Mouse (Mus musculus): ENCODE data around the gene Tnfsf14.

Tnfsf14 gene

GRCm38 (mm10) chr17:57218335-57218900, 24.4 kb upstream of the Tnfsf14 start:
- Histone ChIP-seq H3K27me3 (ENCODE audit: insufficient read depth, low read length) (peaks cover 33% of the 10 kb centered on the region), H3K36me3 (ENCODE audit: insufficient read depth, low read length) (no peaks in the 10 kb centered on the region), H3K9me3 (ENCODE audit: low read length) (peaks cover 18% of the 10 kb centered on the region), H3K4me3 (replicated peaks; ENCODE audit: low read length) (no peak overlapping the region), H3K4me1 (replicated peaks; ENCODE audit: low read depth, low read length) (peaks cover 16% of the 10 kb centered on the region)
- TF ChIP-seq CTCF (conservative IDR thresholded peaks at IDR 0.05; ENCODE audit: low read length), result no peak
- no peak for TF ChIP-seq POU5F1 (IDR thresholded peaks at IDR 0.05; ENCODE audit: borderline replicate concordance, low read length)
- TF ChIP-seq NANOG (IDR thresholded peaks at IDR 0.05; ENCODE audit: borderline replicate concordance, low read length), result no peak

GRCm38 (mm10) chr17:57214676-57215387, 20.9 kb upstream of the Tnfsf14 start:
- peaks cover 32% of the 10 kb centered on the region for H3K27me3 ChIP-seq (ENCODE audit: insufficient read depth, low read length)
- peaks cover 25% of the 10 kb centered on the region for H3K4me1 ChIP-seq (replicated peaks; ENCODE audit: low read depth, low read length)
- H3K4me3 ChIP-seq (replicated peaks; ENCODE audit: low read length), result no peak overlapping the region
- no peak for TF ChIP-seq POU5F1 (IDR thresholded peaks at IDR 0.05; ENCODE audit: borderline replicate concordance, low read length)
- no peak for TF ChIP-seq NANOG (IDR thresholded peaks at IDR 0.05; ENCODE audit: borderline replicate concordance, low read length)
- TF ChIP-seq CTCF (conservative IDR thresholded peaks at IDR 0.05; ENCODE audit: low read length), result no peak
- peaks cover 3% of the 10 kb centered on the region; the same call in 1 of the 2 replicates for H3K9me3 ChIP-seq (ENCODE audit: low read length)
- no peaks in the 10 kb centered on the region for H3K36me3 ChIP-seq (ENCODE audit: insufficient read depth, low read length)

- H3K4me1 ChIP-seq (replicated peaks; ENCODE audit: low read depth, low read length), result peaks cover 15% of the 10 kb centered on the region
- peaks cover 32% of the 10 kb centered on the region for H3K27me3 ChIP-seq (ENCODE audit: insufficient read depth, low read length)
- H3K36me3 ChIP-seq (ENCODE audit: insufficient read depth, low read length), result no peaks in the 10 kb centered on the region
- H3K9me3 ChIP-seq (ENCODE audit: low read length), result no peaks in the 10 kb centered on the region
- no peak overlapping the region for H3K4me3 ChIP-seq (replicated peaks; ENCODE audit: low read length)
- TF ChIP-seq CTCF (conservative IDR thresholded peaks at IDR 0.05; ENCODE audit: low read length), result no peak
- TF ChIP-seq POU5F1 (IDR thresholded peaks at IDR 0.05; ENCODE audit: borderline replicate concordance, low read length), result no peak
- no peak for TF ChIP-seq NANOG (IDR thresholded peaks at IDR 0.05; ENCODE audit: borderline replicate concordance, low read length)
These were observed 17.5 kb upstream of the Tnfsf14 start for GRCm38 (mm10) chr17:57211501-57211900.

- Histone ChIP-seq H3K9me3 (ENCODE audit: low read length) (peaks cover 5% of the 10 kb centered on the region; the same call in 1 of the 2 replicates), H3K36me3 (ENCODE audit: insufficient read depth, low read length) (no peaks in the 10 kb centered on the region), H3K4me3 (replicated peaks; ENCODE audit: low read length) (no peak overlapping the region), H3K27me3 (ENCODE audit: insufficient read depth, low read length) (peaks cover 18% of the 10 kb centered on the region), H3K4me1 (replicated peaks; ENCODE audit: low read depth, low read length) (peaks cover 8% of the 10 kb centered on the region)
- TF ChIP-seq CTCF (conservative IDR thresholded peaks at IDR 0.05; ENCODE audit: low read length) (no peak), NANOG (IDR thresholded peaks at IDR 0.05; ENCODE audit: borderline replicate concordance, low read length) (no peak), POU5F1 (IDR thresholded peaks at IDR 0.05; ENCODE audit: borderline replicate concordance, low read length) (no peak)
These were observed 15.4 kb upstream of the Tnfsf14 start for GRCm38 (mm10) chr17:57209330-57209729.

GRCm38 (mm10) chr17:57207938-57208337, 14.0 kb upstream of the Tnfsf14 start:
- Histone ChIP-seq H3K4me3 (replicated peaks; ENCODE audit: low read length) (no peak overlapping the region), H3K27me3 (ENCODE audit: insufficient read depth, low read length) (peaks cover 15% of the 10 kb centered on the region), H3K9me3 (ENCODE audit: low read length) (peaks cover 5% of the 10 kb centered on the region; the same call in 1 of the 2 replicates), H3K4me1 (replicated peaks; ENCODE audit: low read depth, low read length) (peaks cover 13% of the 10 kb centered on the region), H3K36me3 (ENCODE audit: insufficient read depth, low read length) (no peaks in the 10 kb centered on the region)
- TF ChIP-seq CTCF (conservative IDR thresholded peaks at IDR 0.05; ENCODE audit: low read length) (no peak), POU5F1 (IDR thresholded peaks at IDR 0.05; ENCODE audit: borderline replicate concordance, low read length) (no peak), NANOG (IDR thresholded peaks at IDR 0.05; ENCODE audit: borderline replicate concordance, low read length) (no peak)

- H3K27me3 ChIP-seq (ENCODE audit: insufficient read depth, low read length), result peaks cover 4% of the 10 kb centered on the region; the same call in 1 of the 2 replicates
- no peaks in the 10 kb centered on the region for H3K36me3 ChIP-seq (ENCODE audit: insufficient read depth, low read length)
- no peak overlapping the region for H3K4me3 ChIP-seq (replicated peaks; ENCODE audit: low read length)
- TF ChIP-seq CTCF (conservative IDR thresholded peaks at IDR 0.05; ENCODE audit: low read length), result no peak
- TF ChIP-seq NANOG (IDR thresholded peaks at IDR 0.05; ENCODE audit: borderline replicate concordance, low read length), result no peak
- no peak for TF ChIP-seq POU5F1 (IDR thresholded peaks at IDR 0.05; ENCODE audit: borderline replicate concordance, low read length)
- H3K4me1 ChIP-seq (replicated peaks; ENCODE audit: low read depth, low read length), result peaks cover 5% of the 10 kb centered on the region; the same call in 1 of the 2 replicates
- H3K9me3 ChIP-seq (ENCODE audit: low read length), result peaks cover 5% of the 10 kb centered on the region; the same call in 1 of the 2 replicates
These were observed 8.1 kb upstream of the Tnfsf14 start for GRCm38 (mm10) chr17:57201841-57202724.

GRCm38 (mm10) chr17:57198252-57198651, 4.3 kb upstream of the Tnfsf14 start:
- Histone ChIP-seq H3K4me3 (replicated peaks; ENCODE audit: low read length) (no peak overlapping the region), H3K9me3 (ENCODE audit: low read length) (no peaks in the 10 kb centered on the region), H3K27me3 (ENCODE audit: insufficient read depth, low read length) (peaks cover 5% of the 10 kb centered on the region; the same call in 1 of the 2 replicates), H3K4me1 (replicated peaks; ENCODE audit: low read depth, low read length) (no peaks in the 10 kb centered on the region), H3K36me3 (ENCODE audit: insufficient read depth, low read length) (no peaks in the 10 kb centered on the region)
- TF ChIP-seq POU5F1 (IDR thresholded peaks at IDR 0.05; ENCODE audit: borderline replicate concordance, low read length) (no peak), CTCF (conservative IDR thresholded peaks at IDR 0.05; ENCODE audit: low read length) (no peak), NANOG (IDR thresholded peaks at IDR 0.05; ENCODE audit: borderline replicate concordance, low read length) (no peak)
